Mouse (Mus musculus): ENCODE measurements around the gene Fbxl22. TPM values are rescaled to one million over a fixed set of nuclear protein-coding genes. Genes with fewer than 3 reads are reported as not detected.

Fbxl22 gene
- polyA plus RNA-seq, 1 experiment from 2014 or later = 0.72 TPM

Other genes starting within 250 kb of the Fbxl22 start
- 46.8 and 53.2 TPM in 2 replicates for gene Herc1, start 164.1 kb downstream of the Fbxl22 start, polyA plus RNA-seq (2015; fragmentation: Nextera tagmentation; extraction: Ambion mirVana)
- 43.5 and 62.6 TPM in 2 replicates for gene Usp3, start 78.5 kb upstream of the Fbxl22 start, polyA plus RNA-seq (2015; fragmentation: Nextera tagmentation; extraction: Ambion mirVana)
- 2.0 TPM in 2 replicates for gene Car12, start 199.1 kb upstream of the Fbxl22 start, polyA plus RNA-seq (2015; fragmentation: Nextera tagmentation; extraction: Ambion mirVana)

All from midbrain, embryonic 16.5 days (tissue).